Mouse (Mus musculus) kidney, adult 10 weeks (tissue): ENCODE measurements around the gene Mx1. TPM values are rescaled to one million over a fixed set of nuclear protein-coding genes. Genes with fewer than 3 reads are reported as not detected.

Experiments used
- polyA plus RNA-seq: library from polyadenylated mRNA; stranded (reverse); fragments of 350-450 nt; fragmentation: Illumina TruSeq; extraction: RNeasy Lipid Tissue Mini Kit (QIAGEN cat#74804); gene quantifications from one replicate; pipeline ENCODE4 v1.2.3, GENCODE M21; 2014; ENCODE audit warnings: low read depth, low replicate concordance

Mx1 gene
- 0.24 TPM for polyA plus RNA-seq

GRCm38 (mm10) chr16:97462481-97463181 lies at the start of gene Mx1:
Mx1 (minus strand) TSS chr16:97462907.

Other genes with a start within 250 kb of the Mx1 start
- 3.2 TPM for gene Bace2, start 106.2 kb downstream of the Mx1 start, polyA plus RNA-seq
- not detected for gene Fam3b, start 51.9 kb upstream of the Mx1 start, polyA plus RNA-seq
- gene Tmprss2, start 148.3 kb upstream of the Mx1 start, polyA plus RNA-seq, result 70.3 TPM